Mouse (Mus musculus): ENCODE results near the gene 1700019D03Rik. TPM values are rescaled to one million over a fixed set of nuclear protein-coding genes. Genes with fewer than 3 reads are reported as not detected.
A peak's percentile ranks its signal among the peaks of the same experiment; 100 is the strongest.
"Not testable (repeated sequence)": the region's sequence is repeated elsewhere in the genome, so short reads cannot be mapped to it uniquely, and the experiment has no call there.

1700019D03Rik gene
- polyA plus RNA-seq, 1 experiment = 1.3 TPM

GRCm38 (mm10) chr1:52956746-52957145 is 63.2 kb downstream of the 1700019D03Rik start:
- Histone ChIP-seq H3K27me3 (replicated peaks) (peaks cover 10% of the 10 kb centered on the region), H3K36me3 (replicated peaks; ENCODE audit: low read length) (no peaks in the 10 kb centered on the region), H3K4me1 (peaks cover 35% of the 10 kb centered on the region), H3K4me3 (replicated peaks) (no peak overlapping the region), H3K9me3 (no peaks in the 10 kb centered on the region)
- TF ChIP-seq FLI1 (IDR thresholded peaks at IDR 0.05; ENCODE audit: low read length) = no peak
- no peak for TF ChIP-seq GATA1 (IDR thresholded peaks at IDR 0.05; ENCODE audit: borderline replicate concordance, low read length)

GRCm38 (mm10) chr1:52955102-52955501 is 64.9 kb downstream of the 1700019D03Rik start:
- Histone ChIP-seq H3K36me3 (replicated peaks; ENCODE audit: low read length) (no peaks in the 10 kb centered on the region), H3K4me1 (peaks cover 39% of the 10 kb centered on the region), H3K27me3 (replicated peaks) (peaks cover 10% of the 10 kb centered on the region), H3K9me3 (no peaks in the 10 kb centered on the region), H3K4me3 (replicated peaks) (peak overlapping the region; percentile 75)
- TF ChIP-seq GATA1 (IDR thresholded peaks at IDR 0.05; ENCODE audit: borderline replicate concordance, low read length) (no peak), FLI1 (IDR thresholded peaks at IDR 0.05; ENCODE audit: low read length) (no peak)

GRCm38 (mm10) chr1:52954456-52954855 is 65.5 kb downstream of the 1700019D03Rik start:
- TF ChIP-seq FLI1 (IDR thresholded peaks at IDR 0.05; ENCODE audit: low read length) (no peak), GATA1 (IDR thresholded peaks at IDR 0.05; ENCODE audit: borderline replicate concordance, low read length) (no peak)
- peaks cover 32% of the 10 kb centered on the region for H3K4me1 ChIP-seq
- no peaks in the 10 kb centered on the region for H3K9me3 ChIP-seq

GRCm38 (mm10) chr1:52953548-52953947 is 66.4 kb downstream of the 1700019D03Rik start:
- peaks cover 39% of the 10 kb centered on the region for H3K4me1 ChIP-seq
- TF ChIP-seq FLI1 (IDR thresholded peaks at IDR 0.05; ENCODE audit: low read length) (no peak), GATA1 (IDR thresholded peaks at IDR 0.05; ENCODE audit: borderline replicate concordance, low read length) (no peak)
- no peak overlapping the region for H3K4me3 ChIP-seq (replicated peaks)
- no peaks in the 10 kb centered on the region for H3K9me3 ChIP-seq
- H3K36me3 ChIP-seq (replicated peaks; ENCODE audit: low read length) = no peaks in the 10 kb centered on the region
- H3K27me3 ChIP-seq (replicated peaks) = peaks cover 9% of the 10 kb centered on the region

More at GRCm38 (mm10) chr1:52954456-52954855, 65.5 kb downstream of the 1700019D03Rik start:
- H3K36me3 ChIP-seq (replicated peaks; ENCODE audit: low read length) = no peaks in the 10 kb centered on the region
- peaks cover 9% of the 10 kb centered on the region for H3K27me3 ChIP-seq (replicated peaks)
- no peak overlapping the region for H3K4me3 ChIP-seq (replicated peaks)

GRCm38 (mm10) chr1:52952551-52953397 is 67.2 kb downstream of the 1700019D03Rik start:
- H3K4me1 ChIP-seq = peaks cover 40% of the 10 kb centered on the region
- no peak for TF ChIP-seq FLI1 (IDR thresholded peaks at IDR 0.05; ENCODE audit: low read length)
- TF ChIP-seq GATA1 (IDR thresholded peaks at IDR 0.05; ENCODE audit: borderline replicate concordance, low read length) = no peak
- H3K9me3 ChIP-seq = no peaks in the 10 kb centered on the region
- peak overlapping the region; percentile 94 for H3K4me3 ChIP-seq (replicated peaks)
- H3K36me3 ChIP-seq (replicated peaks; ENCODE audit: low read length) = no peaks in the 10 kb centered on the region
- H3K27me3 ChIP-seq (replicated peaks) = peaks cover 9% of the 10 kb centered on the region

- TF ChIP-seq GATA1 (IDR thresholded peaks at IDR 0.05; ENCODE audit: borderline replicate concordance, low read length) (no peak), FLI1 (IDR thresholded peaks at IDR 0.05; ENCODE audit: low read length) (no peak)
- Histone ChIP-seq H3K27me3 (replicated peaks) (peaks cover 9% of the 10 kb centered on the region), H3K4me1 (peaks cover 40% of the 10 kb centered on the region), H3K4me3 (replicated peaks) (peak overlapping the region; percentile 94), H3K9me3 (no peaks in the 10 kb centered on the region), H3K36me3 (replicated peaks; ENCODE audit: low read length) (no peaks in the 10 kb centered on the region)
Observed at GRCm38 (mm10) chr1:52952143-52952542, 67.8 kb downstream of the 1700019D03Rik start.

- Histone ChIP-seq H3K4me1 (peaks cover 40% of the 10 kb centered on the region), H3K4me3 (replicated peaks) (peak overlapping the region; percentile 80), H3K27me3 (replicated peaks) (peaks cover 6% of the 10 kb centered on the region), H3K36me3 (replicated peaks; ENCODE audit: low read length) (no peaks in the 10 kb centered on the region), H3K9me3 (no peaks in the 10 kb centered on the region)
- TF ChIP-seq FLI1 (IDR thresholded peaks at IDR 0.05; ENCODE audit: low read length) (no peak), GATA1 (IDR thresholded peaks at IDR 0.05; ENCODE audit: borderline replicate concordance, low read length) (no peak)
Observed at GRCm38 (mm10) chr1:52951146-52951868, 68.7 kb downstream of the 1700019D03Rik start.

- TF ChIP-seq GATA1 (IDR thresholded peaks at IDR 0.05; ENCODE audit: borderline replicate concordance, low read length) = no peak
- TF ChIP-seq FLI1 (IDR thresholded peaks at IDR 0.05; ENCODE audit: low read length) = no peak
Observed at GRCm38 (mm10) chr1:52947895-52948294, 72.1 kb downstream of the 1700019D03Rik start.

GRCm38 (mm10) chr1:52939021-52939420 is 81.0 kb downstream of the 1700019D03Rik start:
- TF ChIP-seq FLI1 (IDR thresholded peaks at IDR 0.05; ENCODE audit: low read length) (no peak), GATA1 (IDR thresholded peaks at IDR 0.05; ENCODE audit: borderline replicate concordance, low read length) (no peak)
- H3K9me3 ChIP-seq = peaks cover 10% of the 10 kb centered on the region
- H3K27me3 ChIP-seq (replicated peaks) = no peaks in the 10 kb centered on the region
- no peaks in the 10 kb centered on the region for H3K36me3 ChIP-seq (replicated peaks; ENCODE audit: low read length)
- no peaks in the 10 kb centered on the region for H3K4me1 ChIP-seq
- H3K4me3 ChIP-seq (replicated peaks) = no peak overlapping the region

More at GRCm38 (mm10) chr1:52947895-52948294, 72.1 kb downstream of the 1700019D03Rik start:
- Histone ChIP-seq H3K4me3 (replicated peaks) (no peak overlapping the region), H3K4me1 (peaks cover 29% of the 10 kb centered on the region), H3K9me3 (no peaks in the 10 kb centered on the region), H3K36me3 (replicated peaks; ENCODE audit: low read length) (no peaks in the 10 kb centered on the region), H3K27me3 (replicated peaks) (peaks cover 2% of the 10 kb centered on the region)

GRCm38 (mm10) chr1:52934494-52934893 is 85.5 kb downstream of the 1700019D03Rik start:
- H3K36me3 ChIP-seq (replicated peaks; ENCODE audit: low read length) = no peaks in the 10 kb centered on the region
- no peaks in the 10 kb centered on the region for H3K4me1 ChIP-seq
- H3K9me3 ChIP-seq = peaks cover 10% of the 10 kb centered on the region
- H3K4me3 ChIP-seq (replicated peaks) = no peak overlapping the region
- no peak for TF ChIP-seq GATA1 (IDR thresholded peaks at IDR 0.05; ENCODE audit: borderline replicate concordance, low read length)
- TF ChIP-seq FLI1 (IDR thresholded peaks at IDR 0.05; ENCODE audit: low read length) = no peak
- H3K27me3 ChIP-seq (replicated peaks) = no peaks in the 10 kb centered on the region

GRCm38 (mm10) chr1:52924482-52924881 is 95.5 kb downstream of the 1700019D03Rik start:
- not testable (repeated sequence) for H3K9me3 ChIP-seq; H3K27me3 ChIP-seq (replicated peaks); H3K4me1 ChIP-seq; H3K4me3 ChIP-seq (replicated peaks)
- H3K36me3 ChIP-seq (replicated peaks; ENCODE audit: low read length) = peaks cover 25% of the 10 kb centered on the region

GRCm38 (mm10) chr1:52918897-52919296 is 101.1 kb downstream of the 1700019D03Rik start:
- H3K4me1 ChIP-seq; H3K9me3 ChIP-seq; H3K4me3 ChIP-seq (replicated peaks); H3K27me3 ChIP-seq (replicated peaks): not testable (repeated sequence)
- H3K36me3 ChIP-seq (replicated peaks; ENCODE audit: low read length) = peaks cover 73% of the 10 kb centered on the region

Data from megakaryocyte, embryonic 14.5 days (primary cell).